Mouse (Mus musculus) layer of hippocampus, postnatal 10 days (tissue): Measurements from ENCODE around the gene Rab32. TPM values are rescaled to one million over a fixed set of nuclear protein-coding genes. Genes with fewer than 3 reads are reported as not detected.
"Not testable (repeated sequence)": the region's sequence is repeated elsewhere in the genome, so short reads cannot be mapped to it uniquely, and the experiment has no call there.

Source experiments
- DNase-seq, 2 experiments: peaks; one replicate each; pipeline ENCODE4 v3.0.0; 2021; ENCODE audit warnings: low spot score in 2 of 2
- long read RNA-seq: library from polyadenylated mRNA; stranded (forward); transcript quantifications from one replicate; pipeline ENCODE4 v2.0.0, GENCODE M21; 2023
- total RNA-seq, 2 experiments: library from RNA; stranded (reverse); gene quantifications; 2 replicates each; pipeline ENCODE4 v1.2.3; 2021

Rab32 gene
- total RNA-seq = 1 to 10 TPM; 1.9 to 3.8 TPM
- long read RNA-seq, partial matches to known transcripts = 1 of 3 reads
- long read RNA-seq, other reads (novel, unspliced or antisense) = 0 of 3 reads

DNA sequence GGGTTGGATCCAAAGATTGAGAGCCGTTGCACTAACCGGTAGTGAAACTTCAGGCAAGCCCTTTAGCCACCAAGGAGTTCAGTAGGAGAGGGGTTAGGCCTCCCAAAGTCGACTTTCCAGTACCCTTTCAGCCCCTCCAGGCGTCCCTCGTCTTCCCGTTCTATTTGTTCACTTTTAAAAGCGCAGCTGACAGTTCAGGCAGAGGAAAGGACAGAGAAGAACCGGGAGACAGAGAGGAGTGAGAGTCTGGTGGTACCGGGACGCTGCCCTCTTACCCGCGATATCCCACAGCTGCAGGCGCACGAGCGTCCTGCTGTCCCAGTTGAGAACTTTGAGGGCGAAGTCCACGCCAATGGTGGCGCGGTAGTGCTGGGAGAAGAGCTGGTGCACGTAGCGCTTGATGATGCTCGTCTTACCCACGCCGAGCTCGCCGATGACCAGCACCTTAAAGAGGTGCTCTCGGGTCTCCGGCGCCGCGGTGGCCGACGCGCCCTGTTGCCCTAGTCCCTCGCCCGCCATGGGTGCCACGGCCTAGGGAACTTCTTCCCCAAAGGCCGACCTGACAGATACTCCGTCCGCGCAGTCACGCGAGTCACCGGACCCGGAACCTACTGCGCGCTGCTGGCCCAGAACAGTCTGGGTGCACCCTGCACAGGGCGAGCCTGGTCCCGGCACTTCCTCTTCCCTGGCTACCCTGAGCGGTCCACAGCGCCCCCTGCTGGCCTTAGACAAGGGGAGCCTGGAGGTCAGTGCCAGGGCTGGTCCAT is at the start of gene Rab32:
Gene Rab32, minus strand, starts transcription at position 696 of the 767 bp plus-strand sequence.
- DNase-seq = peak; percentile 92 to 95

- DNase-seq = no peak
Observed at GRCm38 (mm10) chr10:10600771-10601170, 42.7 kb upstream of the Rab32 start.

- DNase-seq = not testable (repeated sequence)
Observed at GRCm38 (mm10) chr10:10597495-10597894, 39.4 kb upstream of the Rab32 start.

DNA sequence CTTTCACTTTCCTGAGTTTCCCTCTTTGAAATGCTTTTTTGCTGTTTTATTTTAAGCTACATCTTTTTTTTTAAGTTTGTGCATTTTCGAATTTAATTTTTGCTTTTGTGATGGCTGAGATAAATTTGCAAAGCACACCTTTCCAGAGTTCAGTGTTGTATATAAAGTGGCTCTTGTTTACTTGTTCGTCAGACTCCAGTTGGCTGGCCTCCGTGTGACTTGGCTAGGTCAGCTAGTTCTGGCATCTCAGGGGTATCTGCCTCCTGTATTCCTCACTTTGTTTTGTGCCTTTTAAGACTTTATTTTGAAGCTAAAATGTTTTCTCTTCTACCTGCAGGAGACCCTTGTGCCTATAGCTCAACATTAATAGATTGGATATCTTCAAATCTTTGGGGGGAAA is 22.7 kb upstream of the Rab32 start:
- no peak for DNase-seq

DNA sequence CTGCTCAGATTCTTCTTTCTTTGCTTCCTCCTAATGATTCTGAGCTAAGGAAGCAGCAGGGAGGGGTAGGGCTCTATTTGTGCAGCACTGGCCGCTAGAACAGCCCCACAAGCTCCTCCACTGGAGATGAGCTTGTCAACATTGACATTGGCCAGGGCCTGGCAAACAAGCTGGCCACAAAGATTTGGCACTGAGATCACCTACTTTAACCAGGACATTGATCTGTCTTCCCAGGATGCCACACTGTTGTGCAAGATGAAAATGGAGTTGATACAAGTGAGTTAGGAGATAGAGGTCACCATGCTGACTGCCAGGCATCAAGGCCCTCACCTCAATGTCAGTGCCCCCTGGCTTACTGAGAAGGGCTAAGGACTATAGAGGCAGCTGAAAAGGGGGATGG is 21.8 kb upstream of the Rab32 start:
- no peak for DNase-seq

DNA sequence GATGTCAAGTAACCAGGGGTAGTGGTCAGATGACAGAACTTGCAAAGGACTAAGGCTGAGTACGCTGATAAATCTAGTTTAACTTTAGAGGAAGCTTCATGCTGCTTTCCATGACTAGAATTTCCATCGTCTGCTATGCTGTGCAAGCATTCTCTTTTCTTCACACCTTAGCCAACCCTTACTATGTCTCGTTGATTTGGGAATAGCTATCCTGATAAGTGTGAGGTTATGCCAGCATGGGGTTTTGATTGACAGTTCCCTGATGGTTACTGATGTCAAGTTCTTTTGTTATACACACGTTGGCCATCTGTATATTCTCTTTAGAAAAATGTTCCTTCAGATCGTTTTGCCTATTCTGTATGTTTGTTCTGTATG is 259 bp upstream of the Rab32 start:
- no peak for DNase-seq

- peak in 1 of 2 experiments; percentile 3 for DNase-seq
Observed at GRCm38 (mm10) chr10:10557085-10557484, 980 bp downstream of the Rab32 start.

DNA sequence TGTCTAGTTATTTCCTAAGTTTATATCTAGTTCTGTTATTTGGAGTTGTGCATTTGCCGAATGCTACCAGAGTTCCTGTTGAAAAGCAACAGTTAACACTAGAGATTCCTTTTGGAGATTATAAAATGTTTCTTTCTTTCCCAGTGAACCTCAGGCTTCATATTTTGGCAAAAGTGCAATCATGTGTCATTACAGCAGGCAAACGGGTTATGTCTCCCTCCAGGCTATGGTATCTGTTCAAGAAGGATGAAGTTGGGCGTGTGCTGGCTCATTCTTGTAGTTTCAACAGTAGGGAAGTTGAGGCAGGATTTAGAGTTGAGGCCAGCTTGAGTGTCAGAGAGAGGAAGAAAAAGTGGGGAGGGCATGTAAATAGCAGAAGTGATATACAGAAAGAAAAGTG is 2.4 kb downstream of the Rab32 start:
- DNase-seq = no peak

DNA sequence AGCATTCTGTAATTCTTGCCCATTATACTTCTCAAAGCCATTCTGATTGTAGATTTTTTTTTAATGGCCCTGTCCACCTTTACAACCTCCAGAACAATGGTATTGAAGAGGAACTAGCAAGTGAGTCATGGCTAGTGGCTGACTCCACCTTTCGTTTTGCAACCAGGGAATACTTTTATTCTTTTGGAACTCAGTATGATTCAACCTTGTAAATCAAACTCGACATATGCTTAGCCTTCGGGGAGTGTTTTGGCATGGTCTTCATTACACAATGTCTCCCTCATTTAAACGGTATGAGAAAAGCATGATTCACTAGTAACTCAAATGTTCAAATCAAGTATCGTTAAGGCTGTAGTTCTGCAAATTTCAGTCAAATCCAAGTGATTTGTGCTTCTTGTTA is 2.8 kb downstream of the Rab32 start:
- DNase-seq = no peak

DNA sequence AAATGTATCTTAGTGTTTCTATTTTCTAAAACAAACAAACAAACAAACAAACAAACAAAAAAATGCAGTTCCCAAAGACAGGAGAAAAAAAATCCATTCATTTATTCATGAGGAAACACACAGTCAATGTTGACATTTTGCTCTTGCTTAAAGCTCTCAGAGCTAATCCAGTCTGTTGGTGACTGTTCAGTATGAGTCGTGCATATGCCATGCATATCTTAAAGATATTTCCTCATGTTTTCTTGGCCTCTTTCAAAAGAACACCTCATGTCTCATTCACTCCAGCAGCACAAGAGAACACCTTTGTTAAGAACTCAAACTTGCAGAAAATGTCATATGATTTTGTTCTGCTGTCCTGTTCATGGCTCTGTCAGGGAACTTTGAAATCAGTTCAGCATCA is 7.9 kb downstream of the Rab32 start:
- no peak for DNase-seq

- DNase-seq = no peak
Observed at GRCm38 (mm10) chr10:10546623-10547022, 11.4 kb downstream of the Rab32 start.

DNA sequence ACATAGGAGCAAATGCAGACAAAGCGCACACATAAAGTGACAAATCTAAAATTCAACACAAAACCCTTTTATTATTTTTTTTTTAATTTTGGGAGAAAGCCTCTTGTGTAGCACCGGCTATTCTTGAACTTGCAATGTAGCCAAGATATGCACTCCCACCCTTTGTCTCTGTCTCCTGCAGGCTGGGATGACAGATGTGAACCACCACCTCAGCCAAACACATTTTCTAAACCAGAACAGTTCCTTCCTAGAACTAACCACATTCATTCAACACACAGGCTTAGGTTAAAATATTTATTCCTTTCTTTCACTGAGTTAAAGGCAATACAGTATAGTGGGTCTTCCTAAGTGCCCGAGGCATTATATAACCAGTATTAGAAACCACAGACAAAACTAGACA is 13.1 kb downstream of the Rab32 start:
- no peak for DNase-seq

Other genes with a start within 250 kb of the Rab32 start
- under 1 TPM; 0.42 to 0.78 TPM for gene Adgb, start 85.9 kb downstream of the Rab32 start, total RNA-seq
- gene Gm10944, start 123.1 kb upstream of the Rab32 start, total RNA-seq = not detected